Mouse (Mus musculus) liver, adult 2 months (tissue): ENCODE data around the gene Ebf4.

Experiments
- CTCF ChIP-seq: fragments of 200-500 bp; IDR thresholded peaks from 2 replicates; pipeline ENCODE4 v1.5.1; 2011; ENCODE audit warnings: low read depth, low read length, control low read depth
- POLR2A ChIP-seq: fragments of 200-500 bp; IDR thresholded peaks from 2 replicates; pipeline ENCODE4 v1.6.1; 2011; ENCODE audit warnings: low read length, control low read depth; ENCODE audit not compliant: insufficient read depth; ENCODE audit errors: extremely low read depth

DNA sequence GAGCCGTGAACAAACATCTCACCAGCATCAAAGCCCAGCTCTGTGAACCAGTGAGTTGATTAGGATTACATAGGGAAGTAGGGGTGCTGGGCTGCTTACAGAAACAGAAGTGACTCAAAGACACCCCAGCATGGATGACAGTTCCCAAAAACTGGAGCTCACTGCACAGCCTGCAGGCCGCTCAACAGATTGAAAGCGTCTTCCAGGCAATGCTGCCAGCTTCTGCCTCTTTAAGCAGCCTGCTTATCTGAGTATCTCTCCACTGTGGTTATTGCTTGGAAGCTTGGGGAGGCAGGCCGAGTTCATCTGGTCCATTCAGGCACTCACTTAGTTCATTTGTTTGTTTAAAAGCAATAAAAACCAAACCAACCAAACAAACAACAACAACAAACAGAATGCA, 38.2 kb upstream of the Ebf4 start:
- no peak for TF ChIP-seq POLR2A
- TF ChIP-seq CTCF = no peak
